Mouse (Mus musculus): ENCODE data around the gene Slc29a1.

DNA sequence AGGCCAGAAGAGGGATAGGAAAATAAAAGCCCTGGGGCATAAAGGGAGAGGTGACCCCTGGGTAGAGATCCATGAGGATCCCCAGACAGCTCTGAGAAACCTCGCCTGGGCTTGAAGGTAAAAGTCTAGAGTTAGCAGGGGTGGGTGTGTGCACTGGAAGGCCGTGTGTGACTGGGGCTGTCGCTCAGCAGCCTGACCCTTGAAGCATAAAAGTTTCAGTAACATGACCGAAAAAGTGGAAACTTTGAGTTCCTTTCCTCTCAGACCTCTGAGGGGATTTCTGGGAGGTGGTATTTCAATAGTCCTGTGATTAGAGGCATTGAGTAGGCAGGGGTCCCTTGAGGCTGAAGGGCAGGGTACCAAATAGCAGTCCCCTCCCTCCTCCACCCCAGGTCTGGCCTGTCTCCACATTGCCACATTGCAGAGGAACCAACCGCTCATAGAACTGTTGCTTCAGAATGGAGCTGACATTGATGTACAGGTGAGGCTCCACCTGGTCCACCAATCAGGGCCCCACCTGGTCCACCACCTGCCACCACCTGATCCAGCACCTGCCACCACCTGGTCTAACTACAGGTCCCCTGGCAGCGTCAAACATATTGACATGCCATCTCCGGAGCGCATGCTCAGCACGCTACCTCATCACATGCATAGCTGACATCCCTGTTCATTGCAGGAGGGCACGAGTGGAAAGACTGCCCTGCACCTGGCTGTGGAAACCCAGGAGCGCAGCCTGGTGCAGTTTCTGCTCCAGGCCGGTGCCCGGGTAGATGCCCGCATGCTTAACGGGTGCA, 39.5 kb downstream of the Slc29a1 start:
- TF ChIP-seq CTCF (IDR thresholded peaks at IDR 0.05) (no peak), EP300 (IDR thresholded peaks at IDR 0.05; ENCODE audit: insufficient read depth, low read depth, low read length) (no peak), POLR2A (IDR thresholded peaks at IDR 0.05; ENCODE audit: insufficient read depth, low read depth, low read length) (no peak)
